Mouse (Mus musculus) embryonic facial prominence, embryonic 14.5 days (tissue): Measurements from ENCODE around the gene Trip4. TPM values are rescaled to one million over a fixed set of nuclear protein-coding genes. Genes with fewer than 3 reads are reported as not detected.
A peak's percentile ranks its signal among the peaks of the same experiment; 100 is the strongest.

Experiments
- ATAC-seq: fragments of 200-750 bp; cut with Nextera tagmentation; 2 replicates; pipeline ENCODE4 v1.8.0; 2017; ENCODE audit warnings: low read depth, moderate number of reproducible peaks, moderate TSS enrichment
- DNase-seq: peaks from one replicate; pipeline ENCODE4 v3.0.0-alpha.2; 2015; ENCODE audit warnings: low spot score
- H3K27ac ChIP-seq: fragments of 300-500 bp; sonication (generic); replicated peaks from 2 replicates; pipeline ENCODE4 v1.5.1; 2014; ENCODE audit warnings: low read depth, mild to moderate bottlenecking, low read length, moderate library complexity
- H3K27me3 ChIP-seq: fragments of 300-500 bp; sonication (generic); replicated peaks from 2 replicates; pipeline ENCODE4 v1.6.1; 2014; ENCODE audit warnings: low read length; ENCODE audit not compliant: control insufficient read depth, insufficient read depth
- H3K36me3 ChIP-seq: fragments of 300-500 bp; sonication (generic); 2 replicates; pipeline ENCODE4 v1.6.1; 2014; ENCODE audit warnings: low read length, mixed read lengths; ENCODE audit not compliant: control insufficient read depth, insufficient read depth
- H3K4me1 ChIP-seq: fragments of 300-500 bp; sonication (generic); 2 replicates; pipeline ENCODE4 v1.6.1; 2014; ENCODE audit warnings: antibody characterized with exemption, low read length; ENCODE audit not compliant: control insufficient read depth, insufficient read depth
- H3K4me2 ChIP-seq: fragments of 300-500 bp; sonication (generic); 2 replicates; pipeline ENCODE4 v1.6.1; 2014; ENCODE audit warnings: low read depth, mild to moderate bottlenecking, low read length, moderate library complexity, mixed read lengths
- H3K4me3 ChIP-seq: fragments of 300-500 bp; sonication (generic); 2 replicates; pipeline ENCODE4 v1.5.1; 2014; ENCODE audit warnings: low read depth, mild to moderate bottlenecking, low read length
- H3K9ac ChIP-seq: fragments of 300-500 bp; sonication (generic); 2 replicates; pipeline ENCODE4 v1.6.1; 2014; ENCODE audit warnings: low read depth, mild to moderate bottlenecking, low read length, moderate library complexity, mixed read lengths
- H3K9me3 ChIP-seq: fragments of 300-500 bp; sonication (generic); 2 replicates; pipeline ENCODE4 v1.6.1; 2016; ENCODE audit warnings: low read length; ENCODE audit not compliant: control insufficient read depth
- WGBS: fragments of 180-500 bp; shearing (Covaris S2); extraction: QIAGEN DNeasy Blood & Tissue Kit; methylation state at CpG from one replicate; pipeline ENCODE4 v1.1.7; 2014; 5-methylcytosine and 5-hydroxymethylcytosine counted together
- polyA plus RNA-seq: library from polyadenylated mRNA; unstranded; fragments of >200 nt; fragmentation: Nextera tagmentation; extraction: Ambion mirVana; gene quantifications from 2 replicates; pipeline ENCODE4 v1.2.1, GENCODE M21; 2014

Trip4 gene
- polyA plus RNA-seq, 1 experiment from 2014 or later, result 26.3 TPM

GRCm38 (mm10) chr9:65850203-65850602 is 58.4 kb downstream of the Trip4 start:
- Histone ChIP-seq H3K4me1 (no peaks in the 10 kb centered on the region), H3K9ac (no peak overlapping the region), H3K36me3 (peaks cover 61% of the 10 kb centered on the region), H3K27ac (no peak overlapping the region), H3K4me2 (no peak overlapping the region), H3K4me3 (no peak overlapping the region), H3K9me3 (no peaks in the 10 kb centered on the region), H3K27me3 (no peaks in the 10 kb centered on the region)
- DNase-seq (peak; percentile 69), ATAC-seq (no peak)
- 10% methylated on average over 1 of the region's 1 CpGs for WGBS

GRCm38 (mm10) chr9:65848154-65848553 is 60.4 kb downstream of the Trip4 start:
- H3K4me2 ChIP-seq, result no peak overlapping the region
- peaks cover 43% of the 10 kb centered on the region for H3K36me3 ChIP-seq
- H3K4me3 ChIP-seq, result no peak overlapping the region
- ATAC-seq (no peak), DNase-seq (peak; percentile 82)
- no peaks in the 10 kb centered on the region for H3K27me3 ChIP-seq
- H3K9me3 ChIP-seq, result no peaks in the 10 kb centered on the region
- H3K4me1 ChIP-seq, result no peaks in the 10 kb centered on the region
- peak overlapping the region; percentile 11; the same call in 1 of the 2 replicates for H3K27ac ChIP-seq
- H3K9ac ChIP-seq, result no peak overlapping the region

GRCm38 (mm10) chr9:65844421-65845165 is 64.0 kb downstream of the Trip4 start:
- Histone ChIP-seq H3K4me3 (no peak overlapping the region), H3K4me2 (no peak overlapping the region), H3K9me3 (no peaks in the 10 kb centered on the region), H3K36me3 (peaks cover 28% of the 10 kb centered on the region), H3K27me3 (no peaks in the 10 kb centered on the region), H3K9ac (no peak overlapping the region), H3K27ac (no peak overlapping the region), H3K4me1 (no peaks in the 10 kb centered on the region)
- DNase-seq, result peak; percentile 61
- WGBS, result 78% methylated on average over 7 of the region's 7 CpGs
- no peak for ATAC-seq

GRCm38 (mm10) chr9:65839841-65840240 is 68.8 kb downstream of the Trip4 start:
- ATAC-seq (no peak), DNase-seq (no peak)
- WGBS, result 97% methylated on average over 1 of the region's 1 CpGs
- no peaks in the 10 kb centered on the region for H3K9me3 ChIP-seq
- no peak overlapping the region for H3K4me2 ChIP-seq
- no peaks in the 10 kb centered on the region for H3K4me1 ChIP-seq
- no peak overlapping the region for H3K27ac ChIP-seq
- H3K27me3 ChIP-seq, result no peaks in the 10 kb centered on the region
- H3K4me3 ChIP-seq, result no peak overlapping the region
- H3K36me3 ChIP-seq, result peaks cover 30% of the 10 kb centered on the region
- H3K9ac ChIP-seq, result no peak overlapping the region

- no peaks in the 10 kb centered on the region for H3K9me3 ChIP-seq
- peaks cover 35% of the 10 kb centered on the region for H3K36me3 ChIP-seq
- H3K4me2 ChIP-seq, result no peak overlapping the region
- H3K27me3 ChIP-seq, result no peaks in the 10 kb centered on the region
- no peak overlapping the region for H3K27ac ChIP-seq
- H3K4me1 ChIP-seq, result no peaks in the 10 kb centered on the region
- no peak overlapping the region for H3K9ac ChIP-seq
- DNase-seq (no peak), ATAC-seq (no peak)
- no peak overlapping the region for H3K4me3 ChIP-seq
Measured at GRCm38 (mm10) chr9:65836916-65837315, 71.7 kb downstream of the Trip4 start.

- no peak overlapping the region for H3K4me2 ChIP-seq
- DNase-seq (peak; percentile 20), ATAC-seq (no peak)
- no peaks in the 10 kb centered on the region for H3K9me3 ChIP-seq
- no peak overlapping the region for H3K9ac ChIP-seq
- no peak overlapping the region for H3K4me3 ChIP-seq
- H3K4me1 ChIP-seq, result no peaks in the 10 kb centered on the region
- H3K27me3 ChIP-seq, result no peaks in the 10 kb centered on the region
- H3K27ac ChIP-seq, result no peak overlapping the region
- WGBS, result 82% methylated on average over 10 of the region's 10 CpGs
- peaks cover 22% of the 10 kb centered on the region for H3K36me3 ChIP-seq
Measured at GRCm38 (mm10) chr9:65834628-65835354, 73.8 kb downstream of the Trip4 start.

- no peak overlapping the region for H3K27ac ChIP-seq
- H3K9ac ChIP-seq, result no peak overlapping the region
- H3K9me3 ChIP-seq, result no peaks in the 10 kb centered on the region
- DNase-seq, result no peak
- peaks cover 2% of the 10 kb centered on the region; the same call in 1 of the 2 replicates for H3K4me1 ChIP-seq
- ATAC-seq, result no peak
- no peak overlapping the region for H3K4me2 ChIP-seq
- H3K36me3 ChIP-seq, result peaks cover 21% of the 10 kb centered on the region
- H3K4me3 ChIP-seq, result no peak overlapping the region
- H3K27me3 ChIP-seq, result no peaks in the 10 kb centered on the region
Measured at GRCm38 (mm10) chr9:65833640-65834039, 75.0 kb downstream of the Trip4 start.

GRCm38 (mm10) chr9:65833230-65833629 is 75.4 kb downstream of the Trip4 start:
- H3K4me1 ChIP-seq, result peaks cover 6% of the 10 kb centered on the region
- no peak overlapping the region for H3K9ac ChIP-seq
- H3K36me3 ChIP-seq, result peaks cover 16% of the 10 kb centered on the region
- WGBS, result 76% methylated on average over 2 of the region's 2 CpGs
- no peak for DNase-seq
- no peak overlapping the region for H3K27ac ChIP-seq
- H3K4me3 ChIP-seq, result no peak overlapping the region
- no peaks in the 10 kb centered on the region for H3K9me3 ChIP-seq
- no peak for ATAC-seq
- H3K4me2 ChIP-seq, result no peak overlapping the region
- H3K27me3 ChIP-seq, result no peaks in the 10 kb centered on the region
